Mouse (Mus musculus) heart, embryonic 12.5 days (tissue): ENCODE results near the gene Armc9. TPM values are rescaled to one million over a fixed set of nuclear protein-coding genes. Genes with fewer than 3 reads are reported as not detected.

Experiments used
- ATAC-seq: fragments of 200-750 bp; cut with Nextera tagmentation; 2 replicates; pipeline ENCODE4 v1.8.0; 2017; ENCODE audit warnings: moderate TSS enrichment, moderate library complexity; ENCODE audit not compliant: insufficient number of reproducible peaks, low FRiP score
- H3K27ac ChIP-seq: fragments of 300-500 bp; sonication (generic); 2 replicates; pipeline ENCODE4 v1.5.1; 2016; ENCODE audit warnings: mild to moderate bottlenecking, moderate library complexity; ENCODE audit not compliant: poor library complexity, severe bottlenecking
- H3K27me3 ChIP-seq: fragments of 300-500 bp; sonication (generic); replicated peaks from 2 replicates; pipeline ENCODE4 v1.6.1; 2016; ENCODE audit warnings: mild to moderate bottlenecking, moderate library complexity
- H3K36me3 ChIP-seq: fragments of 300-500 bp; sonication (generic); 2 replicates; pipeline ENCODE4 v1.6.1; 2016; ENCODE audit warnings: mild to moderate bottlenecking, moderate library complexity
- H3K4me1 ChIP-seq: fragments of 300-500 bp; sonication (generic); replicated peaks from 2 replicates; pipeline ENCODE4 v1.6.1; 2016; ENCODE audit warnings: mild to moderate bottlenecking
- H3K4me2 ChIP-seq: fragments of 300-500 bp; sonication (generic); 2 replicates; pipeline ENCODE4 v1.6.1; 2016; ENCODE audit warnings: mild to moderate bottlenecking, moderate library complexity
- H3K4me3 ChIP-seq: fragments of 300-500 bp; sonication (generic); 2 replicates; pipeline ENCODE4 v1.5.1; 2016; ENCODE audit warnings: mild to moderate bottlenecking
- H3K9ac ChIP-seq: fragments of 300-500 bp; sonication (generic); 2 replicates; pipeline ENCODE4 v1.6.1; 2016; ENCODE audit warnings: mild to moderate bottlenecking, moderate library complexity
- H3K9me3 ChIP-seq: fragments of 300-500 bp; sonication (generic); replicated peaks from 2 replicates; pipeline ENCODE4 v1.6.1; 2016; ENCODE audit warnings: mild to moderate bottlenecking, moderate library complexity
- WGBS: fragments of 180-500 bp; shearing (Covaris S2); methylation state at CpG from one replicate; pipeline ENCODE4 v1.1.7; 2016; 5-methylcytosine and 5-hydroxymethylcytosine counted together
- polyA plus RNA-seq: library from polyadenylated mRNA; unstranded; fragments of >200 nt; fragmentation: Nextera tagmentation; extraction: Ambion mirVana; gene quantifications from 2 replicates; pipeline ENCODE4 v1.2.1, GENCODE M21; 2016

The Armc9 gene
- polyA plus RNA-seq, 1 experiment from 2014 or later = 14.2 TPM

DNA sequence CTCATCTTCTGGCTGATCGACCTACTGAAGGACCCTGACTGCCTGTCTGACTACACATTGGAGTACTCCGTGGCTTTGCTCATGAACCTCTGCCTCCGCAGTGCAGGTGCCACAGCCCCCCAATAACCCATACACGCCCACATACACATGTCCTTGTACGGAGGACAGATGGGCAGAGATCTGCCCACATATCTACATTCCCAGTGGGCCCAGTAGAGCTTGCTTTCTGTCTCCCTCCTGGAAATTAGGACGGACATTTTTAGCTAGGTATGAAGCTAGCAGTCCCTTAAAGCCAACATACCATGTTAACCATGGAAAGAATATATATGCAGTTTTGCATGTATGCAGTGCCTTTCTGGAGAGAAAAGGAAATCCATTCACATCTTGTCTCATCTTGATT lies 43.7 kb downstream of the Armc9 start:
- Histone ChIP-seq H3K27me3 (no peaks in the 10 kb centered on the region), H3K4me3 (no peak overlapping the region), H3K9ac (no peak overlapping the region), H3K4me1 (peaks cover 4% of the 10 kb centered on the region), H3K9me3 (no peaks in the 10 kb centered on the region), H3K27ac (no peak overlapping the region), H3K36me3 (peaks cover 55% of the 10 kb centered on the region), H3K4me2 (no peak overlapping the region)
- 82% methylated on average over 6 of the region's 6 CpGs for WGBS
- no peak for ATAC-seq

GRCm38 (mm10) chr1:86199026-86199425 lies 44.4 kb downstream of the Armc9 start:
- no peak overlapping the region for H3K4me2 ChIP-seq
- H3K9me3 ChIP-seq = no peaks in the 10 kb centered on the region
- ATAC-seq = no peak
- no peaks in the 10 kb centered on the region for H3K27me3 ChIP-seq
- WGBS = 83% methylated on average over 5 of the region's 5 CpGs
- H3K9ac ChIP-seq = no peak overlapping the region
- H3K36me3 ChIP-seq = peaks cover 59% of the 10 kb centered on the region
- H3K4me1 ChIP-seq = peaks cover 4% of the 10 kb centered on the region
- no peak overlapping the region for H3K4me3 ChIP-seq
- no peak overlapping the region for H3K27ac ChIP-seq

DNA sequence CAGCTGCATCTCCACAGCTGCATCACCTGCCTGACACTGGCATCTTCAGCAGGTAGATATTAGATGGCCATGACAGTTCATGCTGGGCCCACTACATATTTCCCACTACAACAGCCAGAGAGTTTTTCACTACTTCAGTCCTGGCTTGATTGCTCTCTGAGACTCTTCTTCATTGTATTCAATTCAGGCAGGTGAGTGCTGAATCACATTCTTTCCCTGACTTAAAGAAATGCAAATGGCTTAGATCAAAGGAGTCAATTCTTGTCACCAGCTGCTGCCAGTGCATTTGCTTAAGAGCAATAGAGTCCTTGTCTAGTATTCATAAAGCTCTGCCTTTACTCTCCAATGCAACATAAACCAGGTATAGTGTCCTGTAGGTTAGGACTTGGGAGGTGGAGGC lies 46.7 kb downstream of the Armc9 start:
- ATAC-seq = no peak
- H3K4me2 ChIP-seq = no peak overlapping the region
- H3K9me3 ChIP-seq = no peaks in the 10 kb centered on the region
- H3K27me3 ChIP-seq = no peaks in the 10 kb centered on the region
- H3K9ac ChIP-seq = no peak overlapping the region
- no peak overlapping the region for H3K27ac ChIP-seq
- H3K36me3 ChIP-seq = peaks cover 65% of the 10 kb centered on the region
- H3K4me3 ChIP-seq = no peak overlapping the region
- peaks cover 4% of the 10 kb centered on the region for H3K4me1 ChIP-seq

DNA sequence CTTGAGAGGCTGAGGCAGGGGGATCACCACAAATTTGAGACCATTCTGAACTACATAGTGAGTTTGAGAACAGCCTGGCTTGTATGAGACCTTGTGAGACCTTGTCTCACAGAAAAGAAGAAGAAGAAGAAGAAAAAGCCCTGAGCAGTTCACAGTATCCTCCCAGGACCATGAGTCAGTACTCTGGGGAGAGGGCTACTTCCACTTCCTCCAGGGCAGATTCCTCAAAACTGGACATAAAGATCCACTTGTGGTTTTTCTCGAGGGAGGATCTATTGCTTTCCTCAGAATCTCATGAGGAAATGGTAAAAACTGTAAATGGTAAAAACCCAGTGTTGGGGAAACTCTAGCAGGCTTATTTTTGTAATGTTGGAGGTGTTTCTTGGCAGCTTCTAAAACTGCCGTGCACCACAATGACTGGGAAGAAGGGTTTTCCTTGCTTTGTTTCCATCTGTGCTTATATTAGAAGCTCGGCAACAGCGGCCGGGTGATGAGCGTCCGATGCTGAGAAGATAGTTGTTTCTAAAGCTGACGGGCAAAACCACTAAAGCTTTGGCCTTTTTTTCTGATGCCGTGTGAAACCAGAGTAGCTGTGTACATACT lies 48.1 kb downstream of the Armc9 start:
- Histone ChIP-seq H3K27me3 (no peaks in the 10 kb centered on the region), H3K36me3 (peaks cover 59% of the 10 kb centered on the region), H3K4me2 (no peak overlapping the region), H3K27ac (no peak overlapping the region), H3K9ac (no peak overlapping the region), H3K9me3 (no peaks in the 10 kb centered on the region), H3K4me3 (no peak overlapping the region), H3K4me1 (no peaks in the 10 kb centered on the region; the same call in 1 of the 2 replicates)
- WGBS = 83% methylated on average over 9 of the region's 9 CpGs
- no peak for ATAC-seq

GRCm38 (mm10) chr1:86210676-86211075 lies 56.1 kb downstream of the Armc9 start:
- H3K36me3 ChIP-seq = peaks cover 24% of the 10 kb centered on the region
- no peak for ATAC-seq
- 73% methylated on average over 7 of the region's 7 CpGs for WGBS
- H3K4me2 ChIP-seq = no peak overlapping the region
- no peak overlapping the region for H3K9ac ChIP-seq
- no peak overlapping the region for H3K27ac ChIP-seq
- no peak overlapping the region for H3K4me3 ChIP-seq
- no peaks in the 10 kb centered on the region for H3K27me3 ChIP-seq
- no peaks in the 10 kb centered on the region for H3K4me1 ChIP-seq
- no peaks in the 10 kb centered on the region for H3K9me3 ChIP-seq

GRCm38 (mm10) chr1:86211498-86211897 lies 56.9 kb downstream of the Armc9 start:
- Histone ChIP-seq H3K27ac (no peak overlapping the region), H3K36me3 (peaks cover 25% of the 10 kb centered on the region), H3K27me3 (no peaks in the 10 kb centered on the region), H3K4me1 (no peaks in the 10 kb centered on the region), H3K4me2 (no peak overlapping the region), H3K4me3 (no peak overlapping the region), H3K9me3 (no peaks in the 10 kb centered on the region), H3K9ac (no peak overlapping the region)
- 77% methylated on average over 1 of the region's 1 CpGs for WGBS
- ATAC-seq = no peak

GRCm38 (mm10) chr1:86212731-86213130 lies 58.2 kb downstream of the Armc9 start:
- 84% methylated on average over 8 of the region's 8 CpGs for WGBS
- no peak overlapping the region for H3K9ac ChIP-seq
- no peak for ATAC-seq
- no peak overlapping the region for H3K27ac ChIP-seq
- H3K9me3 ChIP-seq = no peaks in the 10 kb centered on the region
- H3K4me2 ChIP-seq = no peak overlapping the region
- H3K4me1 ChIP-seq = no peaks in the 10 kb centered on the region
- H3K4me3 ChIP-seq = no peak overlapping the region
- peaks cover 28% of the 10 kb centered on the region for H3K36me3 ChIP-seq
- H3K27me3 ChIP-seq = no peaks in the 10 kb centered on the region

DNA sequence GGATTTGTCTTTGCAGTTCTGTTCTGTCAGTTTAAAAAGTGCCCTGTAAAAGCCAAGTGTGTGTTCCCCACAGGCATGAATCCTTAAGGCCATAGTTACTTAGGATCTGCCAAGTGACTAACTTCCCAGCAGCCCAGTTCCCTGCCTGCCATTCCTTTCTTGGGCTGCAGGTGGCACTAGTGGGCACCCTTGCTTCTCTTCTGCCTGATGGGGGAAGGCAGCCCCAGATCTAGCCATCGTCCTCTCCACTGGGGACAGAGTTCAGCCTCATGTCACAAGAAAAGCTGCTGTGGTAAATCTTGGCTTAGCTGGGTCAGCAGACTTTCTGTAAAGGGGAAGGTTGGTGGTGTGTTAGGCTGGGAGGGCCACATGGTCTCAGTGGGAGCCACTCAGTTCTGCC lies 59.6 kb downstream of the Armc9 start:
- ATAC-seq = 0 out of 2 replicates have a peak, but pooled peaks have one; percentile 11

DNA sequence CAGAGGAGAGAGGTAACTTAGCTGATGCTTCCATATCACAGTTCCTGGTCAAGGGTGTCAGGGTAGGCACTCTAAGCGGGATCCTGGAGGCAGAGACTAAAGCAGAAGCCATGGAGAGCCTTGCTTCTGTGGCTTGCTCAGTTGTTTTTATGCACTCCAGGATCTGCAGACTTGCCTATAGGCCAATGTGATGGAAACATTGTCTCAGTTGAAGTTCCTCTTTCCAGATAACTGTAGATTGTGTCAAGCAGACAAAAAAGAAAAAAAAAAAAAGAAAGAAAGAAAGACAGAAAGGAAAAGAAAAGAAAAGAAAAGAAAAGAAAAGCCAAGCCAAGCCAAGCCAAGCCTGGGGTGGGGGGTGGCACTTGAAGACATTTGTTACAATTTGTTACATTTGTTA lies 60.7 kb downstream of the Armc9 start:
- no peak overlapping the region for H3K27ac ChIP-seq
- H3K4me3 ChIP-seq = no peak overlapping the region
- H3K27me3 ChIP-seq = no peaks in the 10 kb centered on the region
- WGBS = 86% methylated on average over 1 of the region's 1 CpGs
- ATAC-seq = no peak
- H3K9ac ChIP-seq = no peak overlapping the region
- no peak overlapping the region for H3K4me2 ChIP-seq
- no peaks in the 10 kb centered on the region for H3K9me3 ChIP-seq
- H3K36me3 ChIP-seq = peaks cover 16% of the 10 kb centered on the region
- H3K4me1 ChIP-seq = no peaks in the 10 kb centered on the region

More for the DNA sequence above, 59.6 kb downstream of the Armc9 start:
- Histone ChIP-seq H3K27ac (no peak overlapping the region), H3K9ac (no peak overlapping the region), H3K9me3 (no peaks in the 10 kb centered on the region), H3K4me2 (no peak overlapping the region), H3K27me3 (no peaks in the 10 kb centered on the region), H3K4me1 (no peaks in the 10 kb centered on the region), H3K4me3 (no peak overlapping the region), H3K36me3 (peaks cover 15% of the 10 kb centered on the region)
- WGBS = 7% methylated on average over 1 of the region's 1 CpGs

- Histone ChIP-seq H3K4me3 (no peak overlapping the region), H3K4me1 (no peaks in the 10 kb centered on the region), H3K27ac (no peak overlapping the region), H3K27me3 (no peaks in the 10 kb centered on the region), H3K4me2 (no peak overlapping the region), H3K36me3 (peaks cover 12% of the 10 kb centered on the region), H3K9ac (no peak overlapping the region), H3K9me3 (no peaks in the 10 kb centered on the region)
- 79% methylated on average over 5 of the region's 5 CpGs for whole genome bisulfite sequencing
- no peak for ATAC-seq
These were observed 61.8 kb downstream of the Armc9 start for GRCm38 (mm10) chr1:86216412-86216811.

GRCm38 (mm10) chr1:86217976-86218375 lies 63.4 kb downstream of the Armc9 start:
- no peaks in the 10 kb centered on the region for H3K9me3 ChIP-seq
- WGBS = 60% methylated on average over 6 of the region's 6 CpGs
- no peak for ATAC-seq
- H3K9ac ChIP-seq = no peak overlapping the region
- H3K27me3 ChIP-seq = no peaks in the 10 kb centered on the region
- no peak overlapping the region for H3K4me3 ChIP-seq
- no peak overlapping the region for H3K4me2 ChIP-seq
- H3K36me3 ChIP-seq = peaks cover 12% of the 10 kb centered on the region
- H3K27ac ChIP-seq = no peak overlapping the region
- H3K4me1 ChIP-seq = no peaks in the 10 kb centered on the region

DNA sequence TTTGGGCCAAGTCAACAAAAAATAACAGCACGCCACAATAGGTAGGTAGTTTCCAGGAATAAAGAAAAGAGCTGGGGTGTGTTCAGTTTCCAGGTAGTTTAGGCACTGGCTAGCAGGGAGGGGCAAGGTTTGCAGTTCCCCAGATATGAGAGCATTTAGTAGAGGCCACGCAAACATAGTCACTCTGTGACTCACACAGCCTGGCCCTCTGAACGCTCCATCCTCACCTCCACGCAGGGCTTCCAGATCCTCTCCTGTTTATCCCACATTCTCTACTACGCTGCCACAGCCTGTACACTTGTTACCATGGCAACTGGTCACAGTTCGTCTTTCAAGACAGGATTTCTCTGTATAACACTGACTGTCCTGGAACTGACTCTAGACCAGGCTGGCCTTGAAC lies 70.6 kb downstream of the Armc9 start:
- no peak overlapping the region for H3K9ac ChIP-seq
- no peak overlapping the region for H3K4me3 ChIP-seq
- H3K9me3 ChIP-seq = no peaks in the 10 kb centered on the region
- no peak overlapping the region for H3K27ac ChIP-seq
- H3K4me1 ChIP-seq = no peaks in the 10 kb centered on the region
- no peaks in the 10 kb centered on the region for H3K36me3 ChIP-seq
- 78% methylated on average over 6 of the region's 6 CpGs for WGBS
- no peak overlapping the region for H3K4me2 ChIP-seq
- ATAC-seq = no peak
- no peaks in the 10 kb centered on the region for H3K27me3 ChIP-seq
